ENCODE assay signal across 9 mouse cellular contexts in genomic region chr11:57778349-57778748, GRCm38 (mm10). TPM values are rescaled to one million over a fixed set of nuclear protein-coding genes. Genes with fewer than 3 reads are reported as not detected.
DNase-seq lines count a peak whose midpoint lies in the region; ATAC-seq and TF ChIP-seq lines count a peak whose summit lies in the region.
"Had no signal": no experiment of that assay in that cellular context is flagged by ENCODE, and none has a peak within 500 bp of the region (broad histone marks: within the 10 kb centered on the region; RNA-seq: fewer than 3 reads in every experiment).

No protein-coding gene starts in this region.

- TF ChIP-seq EP300 in lung, postnatal 0 days (IDR thresholded peaks at IDR 0.05) = no peak

- peaks cover 22% of the 10 kb centered on the region for H3K4me1 ChIP-seq in forebrain, embryonic 13.5 days
- H3K4me1 ChIP-seq in lung, postnatal 0 days (ENCODE audit: insufficient read depth, low read depth, low read length) = no peaks in the 10 kb centered on the region

- DNase-seq in urinary bladder, postnatal 14 days (ENCODE audit: low spot score) = peak; percentile 45
- DNase-seq in urinary bladder, adult 2 months (ENCODE audit: low spot score) = no peak
- peak; percentile 49 for DNase-seq in c-Kit-positive CD71-positive TER-119-negative erythroid progenitor cells, embryonic 14.5 days (ENCODE audit: low read depth)
- peak; percentile 16 to 33 for DNase-seq in kidney, adult 8-10 months
- DNase-seq in lung, postnatal 0 days (ENCODE audit: low spot score) = peak; percentile 79
- peak; percentile 64 for DNase-seq in retina, postnatal 7 days (ENCODE audit: low read depth, low spot score)
- DNase-seq in gastrocnemius, adult 18-20 months (ENCODE audit: low spot score) = no peak

- ATAC-seq in forebrain, embryonic 13.5 days = peak; percentile 64
- ATAC-seq in lung, postnatal 0 days = peak; percentile 57; the same call in 1 of the 2 replicates

- peak; percentile 95 for TF ChIP-seq CTCF in lung, postnatal 0 days (IDR thresholded peaks at IDR 0.05)

- H3K9ac ChIP-seq in forebrain, embryonic 13.5 days = no peak overlapping the region
- H3K9ac ChIP-seq in lung, postnatal 0 days (replicated peaks; ENCODE audit: low read depth) = no peak overlapping the region

- peaks cover 65% of the 10 kb centered on the region for H3K27me3 ChIP-seq in forebrain, embryonic 13.5 days
- H3K27me3 ChIP-seq in lung, postnatal 0 days (replicated peaks; ENCODE audit: insufficient read depth, low read length) = no peaks in the 10 kb centered on the region

- H3K4me2 ChIP-seq in forebrain, embryonic 13.5 days = no peak overlapping the region
- no peak overlapping the region for H3K4me2 ChIP-seq in lung, postnatal 0 days (replicated peaks; ENCODE audit: low read depth, low read length)

- WGBS in forebrain, embryonic 13.5 days = 20% methylated on average over 5 of the region's 5 CpGs
- WGBS in lung, postnatal 0 days = 21% methylated on average over 5 of the region's 5 CpGs

- no peaks in the 10 kb centered on the region for H3K9me3 ChIP-seq in forebrain, embryonic 13.5 days (replicated peaks)
- no peaks in the 10 kb centered on the region for H3K9me3 ChIP-seq in lung, postnatal 0 days (ENCODE audit: low read length)

- no peak overlapping the region for H3K4me3 ChIP-seq in forebrain, embryonic 13.5 days
- H3K4me3 ChIP-seq in lung, postnatal 0 days (ENCODE audit: low read depth, low read length) = no peak overlapping the region
- H3K4me3 ChIP-seq: myocyte had no signal

- H3K36me3 ChIP-seq in forebrain, embryonic 13.5 days (ENCODE audit: poor library complexity, severe bottlenecking) = peaks cover 7% of the 10 kb centered on the region; the same call in 1 of the 2 replicates
- no peaks in the 10 kb centered on the region for H3K36me3 ChIP-seq in lung, postnatal 0 days (ENCODE audit: insufficient read depth, low read length)

- H3K27ac ChIP-seq in forebrain, embryonic 13.5 days = no peak overlapping the region
- H3K27ac ChIP-seq in lung, postnatal 0 days (ENCODE audit: low read length) = no peak overlapping the region

RNA-seq across cellular contexts. Expression of gene Sap30l, which starts 23.1 kb away (rescaled TPM):
- polyA plus RNA-seq in urinary bladder, adult 2 months (2012; rRNA removed) = 23.5 and 27.8 TPM in 2 replicates
- 6.8 and 7.4 TPM in 2 replicates for polyA plus RNA-seq in forebrain, embryonic 13.5 days (2015; fragmentation: Nextera tagmentation; extraction: Ambion mirVana)
- polyA plus RNA-seq in lung, postnatal 0 days (2015; fragmentation: Nextera tagmentation; extraction: Ambion mirVana) = 16.7 and 16.8 TPM in 2 replicates
- total RNA-seq in gastrocnemius, adult 18-20 months (2021) = 10 to 100 TPM; 49.7 to 54.2 TPM

RNA-seq across cellular contexts. Expression of gene Hand1, which starts 54.3 kb away (rescaled TPM):
- polyA plus RNA-seq in urinary bladder, adult 2 months (2012; rRNA removed) = 0.69 and 1.1 TPM in 2 replicates
- not detected in 2 replicates for polyA plus RNA-seq in forebrain, embryonic 13.5 days (2015; fragmentation: Nextera tagmentation; extraction: Ambion mirVana)
- not detected in 2 replicates for polyA plus RNA-seq in lung, postnatal 0 days (2015; fragmentation: Nextera tagmentation; extraction: Ambion mirVana)
- total RNA-seq in gastrocnemius, adult 18-20 months (2021) = not detected
- polyA plus RNA-seq: myocyte had no signal

Comparison
In these comparisons a context has a peak if more than half of its experiments do, and no peak if none do; other contexts are left out.
1. DNase-seq: peak in urinary bladder, postnatal 14 days (single experiment), c-Kit-positive CD71-positive TER-119-negative erythroid progenitor cells, embryonic 14.5 days (single experiment), kidney, adult 8-10 months (2 of 2), lung, postnatal 0 days (single experiment) and retina, postnatal 7 days (single experiment); none in urinary bladder, adult 2 months (single experiment) and gastrocnemius, adult 18-20 months (single experiment).